9 mouse cellular contexts compared by ENCODE assay signal in genomic region chr11:93968848-93969128, GRCm38 (mm10). TPM values are rescaled to one million over a fixed set of nuclear protein-coding genes. Genes with fewer than 3 reads are reported as not detected.
DNase-seq lines count a peak whose midpoint lies in the region; ATAC-seq lines count a peak whose summit lies in the region.
"Had no signal": no experiment of that assay in that cellular context is flagged by ENCODE, and none has a peak within 500 bp of the region (broad histone marks: within the 10 kb centered on the region; RNA-seq: fewer than 3 reads in every experiment).

No protein-coding gene starts in this region.

- WGBS in kidney, embryonic 16.5 days, result 51% methylated on average over 6 of the region's 6 CpGs
- 54% methylated on average over 6 of the region's 6 CpGs for WGBS in embryonic facial prominence, embryonic 12.5 days
- 49% methylated on average over 6 of the region's 6 CpGs for WGBS in intestine, embryonic 14.5 days
- 49% methylated on average over 6 of the region's 6 CpGs for WGBS in midbrain, embryonic 16.5 days

- ATAC-seq in kidney, embryonic 16.5 days (ENCODE audit: low FRiP score, low TSS enrichment), result no peak
- ATAC-seq in embryonic facial prominence, embryonic 12.5 days (ENCODE audit: insufficient number of reproducible peaks, insufficient read depth, low FRiP score, low TSS enrichment), result no peak
- ATAC-seq in intestine, embryonic 14.5 days (replicated peaks; ENCODE audit: low FRiP score, low TSS enrichment, low read depth), result no peak
- peak; percentile 16; the same call in 1 of the 2 replicates for ATAC-seq in midbrain, embryonic 16.5 days

- H3K27me3 ChIP-seq in kidney, embryonic 16.5 days (ENCODE audit: insufficient read depth, low read length), result no peaks in the 10 kb centered on the region
- no peaks in the 10 kb centered on the region for H3K27me3 ChIP-seq in embryonic facial prominence, embryonic 12.5 days
- H3K27me3 ChIP-seq in intestine, embryonic 14.5 days (replicated peaks; ENCODE audit: control insufficient read depth, insufficient read depth, low read length), result no peaks in the 10 kb centered on the region
- no peaks in the 10 kb centered on the region for H3K27me3 ChIP-seq in midbrain, embryonic 16.5 days (ENCODE audit: control insufficient read depth, insufficient read depth, low read depth, low read length)
- H3K27me3 ChIP-seq: Patski had no signal

- peak overlapping the region; percentile 53 for H3K4me2 ChIP-seq in kidney, embryonic 16.5 days (replicated peaks; ENCODE audit: low read depth, low read length)
- H3K4me2 ChIP-seq in embryonic facial prominence, embryonic 12.5 days (replicated peaks), result peak overlapping the region; percentile 30
- peak overlapping the region; percentile 79 for H3K4me2 ChIP-seq in intestine, embryonic 14.5 days (ENCODE audit: low read length)
- H3K4me2 ChIP-seq in midbrain, embryonic 16.5 days (ENCODE audit: low read length), result peak overlapping the region; percentile 43

- H3K4me3 ChIP-seq in kidney, embryonic 16.5 days (ENCODE audit: low read length), result peak overlapping the region; percentile 68
- H3K4me3 ChIP-seq in embryonic facial prominence, embryonic 12.5 days, result peak overlapping the region; percentile 74
- peak overlapping the region; percentile 69; the same call in 1 of the 2 replicates for H3K4me3 ChIP-seq in intestine, embryonic 14.5 days (ENCODE audit: low read depth, low read length)
- peak overlapping the region; percentile 72 for H3K4me3 ChIP-seq in midbrain, embryonic 16.5 days (ENCODE audit: low read depth, low read length)

- H3K36me3 ChIP-seq in kidney, embryonic 16.5 days (ENCODE audit: insufficient read depth, low read length), result peaks cover 20% of the 10 kb centered on the region
- H3K36me3 ChIP-seq in embryonic facial prominence, embryonic 12.5 days, result peaks cover 21% of the 10 kb centered on the region
- H3K36me3 ChIP-seq in intestine, embryonic 14.5 days (ENCODE audit: control insufficient read depth, insufficient read depth, low read length), result peaks cover 20% of the 10 kb centered on the region
- H3K36me3 ChIP-seq in midbrain, embryonic 16.5 days (ENCODE audit: control insufficient read depth, insufficient read depth, low read length), result peaks cover 13% of the 10 kb centered on the region

- peak overlapping the region; percentile 52; the same call in 1 of the 2 replicates for H3K9ac ChIP-seq in kidney, embryonic 16.5 days (replicated peaks; ENCODE audit: low read length)
- no peak overlapping the region for H3K9ac ChIP-seq in embryonic facial prominence, embryonic 12.5 days
- peak overlapping the region; percentile 34 for H3K9ac ChIP-seq in intestine, embryonic 14.5 days (ENCODE audit: low read length)
- H3K9ac ChIP-seq in midbrain, embryonic 16.5 days (ENCODE audit: low read depth, low read length), result peak overlapping the region; percentile 50; the same call in 1 of the 2 replicates

- DNase-seq in kidney, postnatal 4 days, result no peak
- no peak for DNase-seq in intestine, embryonic 14.5 days (ENCODE audit: low spot score)
- no peak for DNase-seq in frontal cortex, postnatal 14 days (ENCODE audit: low spot score in 2 of 2)
- no peak for DNase-seq in yolk sac, embryonic 10.5 days (ENCODE audit: low spot score)
- DNase-seq in spleen, postnatal 4 days (ENCODE audit: low spot score in 2 of 2), result no peak

- no peaks in the 10 kb centered on the region for H3K9me3 ChIP-seq in kidney, embryonic 16.5 days (ENCODE audit: low read length)
- no peaks in the 10 kb centered on the region for H3K9me3 ChIP-seq in embryonic facial prominence, embryonic 12.5 days
- no peaks in the 10 kb centered on the region for H3K9me3 ChIP-seq in intestine, embryonic 14.5 days (ENCODE audit: control insufficient read depth, low read length)
- H3K9me3 ChIP-seq in midbrain, embryonic 16.5 days (replicated peaks; ENCODE audit: control insufficient read depth, low read length, poor library complexity, severe bottlenecking), result no peaks in the 10 kb centered on the region

- peaks cover 8% of the 10 kb centered on the region for H3K4me1 ChIP-seq in kidney, embryonic 16.5 days (ENCODE audit: insufficient read depth, low read length)
- peaks cover 5% of the 10 kb centered on the region; the same call in 1 of the 2 replicates for H3K4me1 ChIP-seq in embryonic facial prominence, embryonic 12.5 days
- peaks cover 10% of the 10 kb centered on the region; the same call in 1 of the 2 replicates for H3K4me1 ChIP-seq in intestine, embryonic 14.5 days (replicated peaks; ENCODE audit: control insufficient read depth, insufficient read depth, low read length)
- peaks cover 19% of the 10 kb centered on the region for H3K4me1 ChIP-seq in midbrain, embryonic 16.5 days (ENCODE audit: control insufficient read depth, insufficient read depth, low read length)

- peak overlapping the region; percentile 47; the same call in 1 of the 2 replicates for H3K27ac ChIP-seq in kidney, embryonic 16.5 days (ENCODE audit: low read length)
- H3K27ac ChIP-seq in embryonic facial prominence, embryonic 12.5 days, result no peak overlapping the region
- H3K27ac ChIP-seq in intestine, embryonic 14.5 days (ENCODE audit: low read depth), result no peak overlapping the region
- H3K27ac ChIP-seq in midbrain, embryonic 16.5 days (ENCODE audit: low read length), result peak overlapping the region; percentile 79

RNA-seq across cellular contexts. Expression of gene Nme1, which starts 0.5 kb away (rescaled TPM):
- polyA plus RNA-seq in kidney, embryonic 16.5 days (2015; fragmentation: Nextera tagmentation; extraction: Ambion mirVana), result 162 and 174 TPM in 2 replicates
- polyA plus RNA-seq in embryonic facial prominence, embryonic 12.5 days (2016; fragmentation: Nextera tagmentation; extraction: Ambion mirVana), result 155 and 162 TPM in 2 replicates
- 194 and 208 TPM in 2 replicates for polyA plus RNA-seq in intestine, embryonic 14.5 days (2014; fragmentation: Nextera tagmentation; extraction: Ambion mirVana)
- 426 and 443 TPM in 2 replicates for polyA plus RNA-seq in midbrain, embryonic 16.5 days (2015; fragmentation: Nextera tagmentation; extraction: Ambion mirVana)

RNA-seq across cellular contexts. Expression of gene Gm20390, which starts 0.7 kb away (rescaled TPM):
- polyA plus RNA-seq in kidney, embryonic 16.5 days (2015; fragmentation: Nextera tagmentation; extraction: Ambion mirVana), result 404 and 448 TPM in 2 replicates
- 399 and 428 TPM in 2 replicates for polyA plus RNA-seq in embryonic facial prominence, embryonic 12.5 days (2016; fragmentation: Nextera tagmentation; extraction: Ambion mirVana)
- 465 and 494 TPM in 2 replicates for polyA plus RNA-seq in intestine, embryonic 14.5 days (2014; fragmentation: Nextera tagmentation; extraction: Ambion mirVana)
- 314 and 329 TPM in 2 replicates for polyA plus RNA-seq in midbrain, embryonic 16.5 days (2015; fragmentation: Nextera tagmentation; extraction: Ambion mirVana)

RNA-seq across cellular contexts. Expression of gene Nme2, which starts 12.7 kb away (rescaled TPM):
- polyA plus RNA-seq in kidney, embryonic 16.5 days (2015; fragmentation: Nextera tagmentation; extraction: Ambion mirVana), result 234 and 281 TPM in 2 replicates
- polyA plus RNA-seq in embryonic facial prominence, embryonic 12.5 days (2016; fragmentation: Nextera tagmentation; extraction: Ambion mirVana), result 222 and 223 TPM in 2 replicates
- 270 and 272 TPM in 2 replicates for polyA plus RNA-seq in intestine, embryonic 14.5 days (2014; fragmentation: Nextera tagmentation; extraction: Ambion mirVana)
- polyA plus RNA-seq in midbrain, embryonic 16.5 days (2015; fragmentation: Nextera tagmentation; extraction: Ambion mirVana), result 85.5 and 102 TPM in 2 replicates

RNA-seq across cellular contexts. Expression of gene Spag9, which starts 27.1 kb away (rescaled TPM):
- 29.7 and 38.4 TPM in 2 replicates for polyA plus RNA-seq in kidney, embryonic 16.5 days (2015; fragmentation: Nextera tagmentation; extraction: Ambion mirVana)
- 56.5 and 57.3 TPM in 2 replicates for polyA plus RNA-seq in embryonic facial prominence, embryonic 12.5 days (2016; fragmentation: Nextera tagmentation; extraction: Ambion mirVana)
- polyA plus RNA-seq in intestine, embryonic 14.5 days (2014; fragmentation: Nextera tagmentation; extraction: Ambion mirVana), result 50.0 and 50.9 TPM in 2 replicates
- polyA plus RNA-seq in midbrain, embryonic 16.5 days (2015; fragmentation: Nextera tagmentation; extraction: Ambion mirVana), result 82.7 and 92.9 TPM in 2 replicates

Comparison
In these comparisons a context has a peak if more than half of its experiments do, and no peak if none do; other contexts are left out.
1. H3K27ac ChIP-seq: peak in kidney, embryonic 16.5 days (single experiment) and midbrain, embryonic 16.5 days (single experiment); none in embryonic facial prominence, embryonic 12.5 days (single experiment) and intestine, embryonic 14.5 days (single experiment).
2. Peak in every context shown above with its lines, with median percentiles within 50 percentile points of each other: H3K4me2 ChIP-seq and H3K4me3 ChIP-seq.